Mouse (Mus musculus): ENCODE measurements around the gene Wdr3. TPM values are rescaled to one million over a fixed set of nuclear protein-coding genes. Genes with fewer than 3 reads are reported as not detected.
A peak's percentile ranks its signal among the peaks of the same experiment; 100 is the strongest.

Wdr3 gene
- total RNA-seq (2021), result 10 to 100 TPM; 24.7 to 33.8 TPM
- long read RNA-seq, experiment 1, transcript Wdr3-201 (27 exons, 3,432 nt), result major isoform, 29 of 33 reads
- long read RNA-seq, experiment 1, partial matches to known transcripts, result 1 of 33 reads
- long read RNA-seq, experiment 1, other reads (novel, unspliced or antisense), result 3 of 33 reads
- long read RNA-seq, experiment 2, transcript Wdr3-201 (27 exons, 3,432 nt), result major isoform, 76 of 84 reads
- long read RNA-seq, experiment 2, partial matches to known transcripts, result 4 of 84 reads
- long read RNA-seq, experiment 2, other reads (novel, unspliced or antisense), result 4 of 84 reads

DNA sequence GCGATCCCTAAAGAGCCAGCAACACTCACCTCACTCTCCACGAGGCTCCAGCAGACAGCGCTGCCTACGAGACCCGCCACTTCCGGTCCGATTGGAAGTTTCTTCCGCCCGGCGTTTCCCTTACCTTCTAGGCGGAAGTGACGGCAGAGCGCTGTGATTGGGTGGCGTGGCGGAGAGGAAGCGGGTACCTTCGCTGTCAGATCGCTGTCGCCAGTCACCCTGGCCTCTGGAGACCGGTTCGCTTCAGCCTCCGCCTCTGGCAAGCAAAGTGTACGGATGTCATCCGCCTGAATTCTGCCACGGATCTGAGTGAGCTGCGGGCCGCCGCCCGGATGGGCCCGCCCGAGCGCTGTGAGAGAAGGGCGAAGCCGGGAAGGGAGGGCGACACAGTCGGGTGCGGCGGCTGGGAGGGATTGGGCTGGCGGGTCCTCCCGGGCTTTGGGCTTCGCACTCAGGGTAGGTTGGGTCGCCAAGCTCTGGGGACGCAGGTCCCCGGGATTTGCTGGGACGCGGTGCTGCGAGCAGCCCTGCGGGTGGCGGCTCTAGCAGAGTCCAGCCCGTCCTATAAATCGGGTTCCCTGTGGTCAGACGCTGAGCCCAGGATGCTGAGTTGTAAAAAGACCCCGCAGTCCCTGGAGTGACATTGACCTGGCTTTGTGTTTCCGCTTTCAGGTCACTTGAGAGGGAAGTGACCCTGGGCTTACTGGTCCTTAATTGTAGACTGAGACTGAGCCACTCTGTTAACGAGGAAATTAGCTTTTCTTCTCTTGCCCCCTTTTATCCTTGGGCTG is at the start of gene Wdr3, which contains the start of gene Gdap2:
Gene Wdr3 (minus strand): TSS at position 93 of the 791 bp plus-strand sequence.
Gene Gdap2 (plus strand): TSS at position 67 of the 791 bp plus-strand sequence.
- DNase-seq (ENCODE audit: low spot score in 2 of 2), result peak; percentile 90 to 92

DNA sequence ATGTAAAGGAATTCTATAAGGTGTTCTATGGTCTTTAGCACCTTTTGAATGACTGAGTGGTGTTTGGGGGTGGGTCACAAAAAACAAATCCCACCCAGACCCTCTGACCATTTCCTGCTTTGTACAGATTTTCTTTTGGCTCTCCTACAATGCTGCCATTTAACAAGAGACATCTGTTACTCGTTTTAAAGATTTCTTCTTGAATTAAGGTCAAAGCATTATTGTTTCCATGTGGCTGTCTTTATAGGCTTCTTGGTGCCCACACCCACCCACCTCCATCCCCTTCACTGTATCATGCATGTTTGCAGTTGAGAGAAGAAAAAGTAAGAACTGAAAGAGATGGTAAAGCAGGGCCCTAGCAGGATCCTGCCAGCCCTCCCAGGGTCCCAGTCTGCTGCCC is 44.8 kb upstream of the Wdr3 start:
- DNase-seq (ENCODE audit: low spot score in 2 of 2), result no peak

DNA sequence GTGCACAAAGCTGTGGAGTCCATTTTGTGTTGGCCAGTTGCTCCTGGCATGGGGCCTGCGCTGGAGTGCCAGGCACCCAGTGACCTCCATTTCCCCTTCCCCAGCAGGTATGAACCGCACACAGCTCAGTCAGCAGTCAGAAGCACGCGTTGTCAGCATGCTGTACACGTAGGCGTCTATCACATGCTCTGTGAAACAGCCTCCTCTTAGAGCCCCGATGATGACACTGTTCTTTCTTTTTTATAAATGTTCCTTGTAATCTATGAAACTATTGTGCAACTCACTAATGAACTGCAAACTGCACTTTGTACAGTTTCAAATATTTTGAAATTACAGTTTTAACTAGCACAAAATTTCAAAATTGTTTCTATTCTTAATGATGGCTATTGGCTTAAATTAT is 39.3 kb upstream of the Wdr3 start:
- DNase-seq (ENCODE audit: low spot score in 2 of 2), result no peak

- DNase-seq (ENCODE audit: low spot score in 2 of 2), result no peak
Observed at GRCm38 (mm10) chr3:100194210-100194609, 32.0 kb upstream of the Wdr3 start.

DNA sequence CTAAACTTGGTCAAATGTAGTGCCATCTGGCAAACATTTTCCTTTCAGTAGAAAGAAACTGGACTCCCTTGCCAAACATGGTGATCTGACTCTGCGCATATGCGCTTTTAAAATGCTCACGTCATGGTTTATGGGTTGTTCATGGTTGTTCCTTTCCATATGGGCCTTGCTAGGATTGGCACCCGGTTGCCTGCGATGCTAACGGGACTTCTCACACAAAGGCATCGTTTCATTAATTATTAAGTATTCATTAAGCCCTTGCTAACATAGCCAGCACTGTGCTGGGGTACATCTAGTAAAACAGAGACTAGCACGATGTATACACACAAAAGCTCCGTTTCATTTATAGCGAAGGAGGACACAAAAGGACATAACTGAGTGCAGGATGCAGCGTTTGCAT is 27.7 kb upstream of the Wdr3 start:
- no peak for DNase-seq (ENCODE audit: low spot score in 2 of 2)

- peak; percentile 28 to 53 for DNase-seq (ENCODE audit: low spot score in 2 of 2)
Observed at GRCm38 (mm10) chr3:100189444-100189843, 27.2 kb upstream of the Wdr3 start.

GRCm38 (mm10) chr3:100180471-100180870 is 18.3 kb upstream of the Wdr3 start:
- DNase-seq (ENCODE audit: low spot score in 2 of 2), result no peak

GRCm38 (mm10) chr3:100176031-100176430 is 13.8 kb upstream of the Wdr3 start:
- no peak for DNase-seq (ENCODE audit: low spot score in 2 of 2)

GRCm38 (mm10) chr3:100164991-100165390 is 2.8 kb upstream of the Wdr3 start:
- DNase-seq (ENCODE audit: low spot score in 2 of 2), result no peak

GRCm38 (mm10) chr3:100163556-100163955 is 1.3 kb upstream of the Wdr3 start:
- no peak for DNase-seq (ENCODE audit: low spot score in 2 of 2)

- no peak for DNase-seq (ENCODE audit: low spot score in 2 of 2)
Observed at GRCm38 (mm10) chr3:100161665-100162314, 417 bp downstream of the Wdr3 start.

GRCm38 (mm10) chr3:100160682-100161445 is 1.3 kb downstream of the Wdr3 start:
- DNase-seq (ENCODE audit: low spot score in 2 of 2), result no peak

DNA sequence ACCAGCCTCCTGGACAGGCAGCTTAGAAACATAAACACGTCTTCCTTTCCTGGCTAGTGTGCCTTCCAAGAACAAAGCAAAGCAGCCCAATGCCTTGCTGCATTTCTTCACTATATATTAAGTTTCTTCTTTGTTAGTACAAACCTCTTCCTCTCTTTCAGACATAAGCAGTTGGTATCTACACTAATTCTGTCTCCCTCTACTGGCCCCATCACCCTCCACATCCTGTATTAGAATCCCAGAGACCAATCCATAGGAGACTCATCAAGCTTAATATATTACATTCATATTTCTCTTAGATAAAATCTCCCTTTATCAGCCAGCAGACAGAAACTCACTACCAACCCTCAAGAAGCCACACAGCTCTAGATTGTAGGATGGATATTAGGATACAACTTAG is 39.8 kb downstream of the Wdr3 start:
- DNase-seq (ENCODE audit: low spot score in 2 of 2), result no peak

- no peak for DNase-seq (ENCODE audit: low spot score in 2 of 2)
Observed at GRCm38 (mm10) chr3:100121961-100122360, 40.2 kb downstream of the Wdr3 start.

DNA sequence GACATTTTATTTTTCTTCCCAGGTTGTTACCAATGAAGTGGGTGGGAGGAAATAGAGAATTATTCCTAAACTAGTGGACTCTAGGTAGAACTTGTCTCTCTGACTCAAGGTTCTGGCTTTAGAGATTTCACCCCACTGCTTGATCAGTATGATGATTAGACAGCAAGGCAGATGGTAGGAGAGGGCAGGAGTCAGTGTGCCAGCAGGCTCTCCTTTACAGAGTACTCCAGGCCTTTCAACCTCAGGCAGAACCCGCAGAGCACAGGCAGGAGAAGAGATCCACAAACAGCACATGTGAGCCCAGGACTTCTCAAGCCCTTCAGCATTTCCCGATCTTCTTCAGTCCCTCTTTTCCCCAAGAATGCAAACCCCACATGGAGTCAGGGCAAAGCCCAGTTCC is 43.5 kb downstream of the Wdr3 start:
- no peak for DNase-seq (ENCODE audit: low spot score in 2 of 2)

GRCm38 (mm10) chr3:100106736-100107135 is 55.5 kb downstream of the Wdr3 start:
- DNase-seq (ENCODE audit: low spot score in 2 of 2), result no peak

GRCm38 (mm10) chr3:100102386-100103092 is 59.7 kb downstream of the Wdr3 start:
- DNase-seq (ENCODE audit: low spot score in 2 of 2), result no peak
